Mouse (Mus musculus): ENCODE data around the gene Gpc5. TPM values are rescaled to one million over a fixed set of nuclear protein-coding genes. Genes with fewer than 3 reads are reported as not detected.

Gene Gpc5
- not detected for polyA plus RNA-seq (2015; fragmentation: Illumina TruSeq; extraction: RNeasy Lipid Tissue Mini Kit (QIAGEN cat#74804); ENCODE audit: insufficient read depth, low replicate concordance)

DNA sequence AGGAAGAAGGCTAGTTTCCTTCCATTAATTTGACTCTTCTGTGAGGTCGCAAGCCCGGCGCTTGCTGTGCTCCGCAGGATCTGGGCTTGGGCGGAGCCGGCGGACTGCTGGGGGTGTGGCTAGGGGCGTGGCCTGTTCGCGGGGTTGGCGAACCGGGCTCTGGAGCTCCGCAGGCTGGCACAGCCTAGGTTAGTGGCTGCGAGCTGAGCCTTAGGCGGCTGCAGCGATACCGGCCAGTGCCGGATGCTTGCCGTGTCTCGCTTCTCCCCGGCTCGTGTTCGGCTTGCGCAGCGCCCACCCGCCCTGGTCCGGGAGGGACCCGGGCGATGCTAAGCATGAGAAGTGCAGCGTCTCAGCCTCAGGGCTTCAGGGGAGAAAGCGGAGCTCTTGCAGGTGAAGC lies at the start of gene Gpc5:
TSS of gene Gpc5 (plus strand) at position 135 of the 400 bp plus-strand sequence.

